Mouse (Mus musculus) right cerebral cortex, postnatal 4 days (tissue): Measurements from ENCODE around the gene Lhx5.

Experiments used
- DNase-seq: peaks from one replicate; pipeline ENCODE4 v3.0.0-alpha.2; 2022

The Lhx5 gene

GRCm38 (mm10) chr5:120433135-120433760 lies 1.7 kb downstream of the Lhx5 start:
- no peak for DNase-seq

- no peak for DNase-seq
These were observed 2.8 kb downstream of the Lhx5 start for GRCm38 (mm10) chr5:120434231-120434735.

- DNase-seq = no peak
These were observed 3.6 kb downstream of the Lhx5 start for GRCm38 (mm10) chr5:120435006-120435681.

GRCm38 (mm10) chr5:120435731-120436501 lies 4.4 kb downstream of the Lhx5 start:
- DNase-seq = no peak

- DNase-seq = no peak
These were observed 5.5 kb downstream of the Lhx5 start for GRCm38 (mm10) chr5:120436885-120437495.

- no peak for DNase-seq
These were observed 6.0 kb downstream of the Lhx5 start for GRCm38 (mm10) chr5:120437539-120437938.

GRCm38 (mm10) chr5:120437986-120438385 lies 6.5 kb downstream of the Lhx5 start:
- no peak for DNase-seq

GRCm38 (mm10) chr5:120438469-120438868 lies 7.0 kb downstream of the Lhx5 start:
- DNase-seq = no peak

- DNase-seq = no peak
These were observed 7.7 kb downstream of the Lhx5 start for GRCm38 (mm10) chr5:120438991-120439710.

GRCm38 (mm10) chr5:120439887-120440670 lies 8.6 kb downstream of the Lhx5 start:
- no peak for DNase-seq

GRCm38 (mm10) chr5:120440733-120441132 lies 9.2 kb downstream of the Lhx5 start:
- DNase-seq = peak; percentile 99

- no peak for DNase-seq
These were observed 15.8 kb downstream of the Lhx5 start for GRCm38 (mm10) chr5:120447305-120447704.

- no peak for DNase-seq
These were observed 23.3 kb downstream of the Lhx5 start for GRCm38 (mm10) chr5:120454756-120455337.

GRCm38 (mm10) chr5:120456253-120456652 lies 24.8 kb downstream of the Lhx5 start:
- no peak for DNase-seq

- no peak for DNase-seq
These were observed 25.5 kb downstream of the Lhx5 start for GRCm38 (mm10) chr5:120456841-120457554.

GRCm38 (mm10) chr5:120457628-120458027 lies 26.1 kb downstream of the Lhx5 start:
- DNase-seq = peak; percentile 83

GRCm38 (mm10) chr5:120459133-120459532 lies 27.6 kb downstream of the Lhx5 start:
- DNase-seq = no peak

GRCm38 (mm10) chr5:120461902-120462301 lies 30.4 kb downstream of the Lhx5 start:
- no peak for DNase-seq

GRCm38 (mm10) chr5:120464321-120464720 lies 32.8 kb downstream of the Lhx5 start:
- DNase-seq = peak; percentile 51

- DNase-seq = no peak
These were observed 33.6 kb downstream of the Lhx5 start for GRCm38 (mm10) chr5:120465062-120465461.

GRCm38 (mm10) chr5:120465860-120466259 lies 34.4 kb downstream of the Lhx5 start:
- DNase-seq = no peak
